ENCODE assay signal across 9 mouse cellular contexts in the genomic region with DNA sequence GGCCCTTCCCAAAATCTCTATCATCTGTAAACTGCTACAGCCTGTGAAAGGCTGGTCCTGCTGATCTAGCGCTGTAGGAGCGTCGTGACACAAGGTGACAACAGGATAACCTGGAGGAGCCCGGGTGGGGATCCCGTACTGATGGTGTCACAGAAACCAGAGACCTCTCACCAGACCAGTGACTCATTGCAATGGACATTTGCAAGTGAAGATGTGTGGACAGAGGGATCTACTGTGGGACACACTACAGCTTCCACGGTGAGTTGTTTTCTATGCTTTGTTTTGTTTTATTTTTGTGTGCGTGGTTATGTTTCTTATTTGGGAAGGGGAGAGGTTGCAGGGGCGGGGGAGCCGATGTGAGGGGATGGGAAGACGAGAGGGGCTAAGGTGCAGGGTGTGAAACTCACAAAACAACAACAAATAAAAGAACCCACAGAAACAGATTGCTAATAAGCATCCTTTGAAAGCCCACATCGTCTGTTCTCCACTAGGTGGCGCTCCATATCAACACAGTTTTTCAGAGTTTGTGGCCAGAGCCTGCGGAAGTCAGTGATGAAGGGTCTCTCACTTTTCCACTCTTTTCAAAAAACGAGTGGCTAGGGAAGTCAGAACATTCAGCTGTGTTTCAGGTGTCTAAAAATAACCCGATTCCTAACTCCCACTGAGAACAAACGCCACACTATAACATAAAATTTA.
DNase-seq lines count a peak whose midpoint lies in the region; ATAC-seq and TF ChIP-seq lines count a peak whose summit lies in the region.
"Had no signal": no experiment of that assay in that cellular context is flagged by ENCODE, and none has a peak within 500 bp of the region (broad histone marks: within the 10 kb centered on the region; RNA-seq: fewer than 3 reads in every experiment).

No protein-coding gene starts in this region.

- peak; percentile 91 for TF ChIP-seq CTCF in heart, postnatal 0 days (IDR thresholded peaks at IDR 0.05; ENCODE audit: low read depth)

- 26% methylated on average over 16 of the region's 16 CpGs for WGBS in heart, postnatal 0 days

- no peak for ATAC-seq in heart, postnatal 0 days (ENCODE audit: insufficient read depth, low read depth)

- H3K4me1 ChIP-seq in heart, postnatal 0 days (ENCODE audit: control insufficient read depth, insufficient read depth) = no peaks in the 10 kb centered on the region
- no peaks in the 10 kb centered on the region for H3K4me1 ChIP-seq in ES-E14 (ENCODE audit: control insufficient read depth in 2 of 2, insufficient read depth in 2 of 2, low read length in 2 of 2, poor library complexity in 1 of 2)
- H3K4me1 ChIP-seq: liver, embryonic 15.5 days had no signal

- H3K4me2 ChIP-seq in heart, postnatal 0 days (ENCODE audit: low read depth, low read length) = no peak overlapping the region
- H3K4me2 ChIP-seq: liver, embryonic 15.5 days had no signal

- no peak overlapping the region for H3K4me3 ChIP-seq in heart, postnatal 0 days (ENCODE audit: low read depth, low read length)
- no peak overlapping the region for H3K4me3 ChIP-seq in ES-E14 (ENCODE audit: insufficient read depth in 1 of 2, low read depth in 1 of 2, low read length in 2 of 2, poor library complexity in 1 of 2, severe bottlenecking in 1 of 2)
- H3K4me3 ChIP-seq: liver, embryonic 15.5 days had no signal

- in situ Hi-C loops in ES-E14 (cut with MboI; ENCODE audit: low sequenced_read_pairs in 2 of 2, unreplicated experiment in 2 of 2) = loop anchor here in 1 of 2 experiments (25.0 kb wide), 2 partner anchors 653 to 928 kb away; no protein-coding TSS in a partner anchor

- no peaks in the 10 kb centered on the region for H3K9me3 ChIP-seq in heart, postnatal 0 days (replicated peaks; ENCODE audit: control insufficient read depth, low read length)
- no peaks in the 10 kb centered on the region for H3K9me3 ChIP-seq in ES-E14 (ENCODE audit: control insufficient read depth, insufficient read depth, low read depth, low read length)
- H3K9me3 ChIP-seq: liver, embryonic 15.5 days had no signal

- no peak for TF ChIP-seq EP300 in heart, postnatal 0 days (IDR thresholded peaks at IDR 0.05; ENCODE audit: low read depth)

- H3K27me3 ChIP-seq in heart, postnatal 0 days (ENCODE audit: control insufficient read depth, insufficient read depth, low read length) = no peaks in the 10 kb centered on the region
- H3K27me3 ChIP-seq: liver, embryonic 15.5 days had no signal

- no peak overlapping the region for H3K9ac ChIP-seq in heart, postnatal 0 days (replicated peaks; ENCODE audit: low read depth, low read length)
- H3K9ac ChIP-seq in ES-E14 (ENCODE audit: insufficient read depth, low read depth, low read length, poor library complexity, severe bottlenecking) = no peak overlapping the region
- H3K9ac ChIP-seq: liver, embryonic 15.5 days had no signal

- no peaks in the 10 kb centered on the region for H3K36me3 ChIP-seq in heart, postnatal 0 days (replicated peaks; ENCODE audit: control insufficient read depth, insufficient read depth, low read length)
- H3K36me3 ChIP-seq in ES-E14 (ENCODE audit: control insufficient read depth, insufficient read depth, low read length, poor library complexity, severe bottlenecking) = no peaks in the 10 kb centered on the region
- H3K36me3 ChIP-seq: liver, embryonic 15.5 days had no signal

- peak; percentile 30 for DNase-seq in heart, postnatal 0 days (ENCODE audit: low spot score)
- no peak for DNase-seq in heart, adult 9 months (ENCODE audit: low spot score in 2 of 2)
- peak; percentile 40 for DNase-seq in ES-E14 (ENCODE audit: low read depth, low spot score)
- peak; percentile 23 for DNase-seq in c-Kit-positive CD71-positive TER-119-positive erythroid progenitor cells, embryonic 14.5 days (ENCODE audit: low spot score)
- peak; percentile 70 for DNase-seq in forelimb bud, embryonic 11.5 days (ENCODE audit: low read depth, low spot score)
- peak; percentile 13 to 56 for DNase-seq in layer of hippocampus, adult 8-10 months (ENCODE audit: low spot score in 2 of 2)
- peak; percentile 79 for DNase-seq in mesoderm, embryonic 11.5 days (ENCODE audit: low read depth, low spot score)
- peak; percentile 40 for DNase-seq in yolk sac, embryonic 10.5 days (ENCODE audit: low spot score)

- no peak overlapping the region for H3K27ac ChIP-seq in heart, postnatal 0 days (ENCODE audit: low read depth)
- no peak overlapping the region for H3K27ac ChIP-seq in ES-E14 (ENCODE audit: insufficient read depth, low read depth, low read length, poor library complexity, severe bottlenecking)
- H3K27ac ChIP-seq: liver, embryonic 15.5 days had no signal

TF ChIP-seq in ES-E14, 5 proteins besides CTCF, POLR2A, EP300 and RAD21:
- TF ChIP-seq MAFK (IDR thresholded peaks at IDR 0.05; ENCODE audit: insufficient read depth, low read depth, low read length) = no peak
- TF ChIP-seq ZC3H11A (IDR thresholded peaks at IDR 0.05; ENCODE audit: borderline replicate concordance, low read depth, low read length) = peak; percentile 59

Comparison
In these comparisons a context has a peak if more than half of its experiments do, and no peak if none do; other contexts are left out.
1. DNase-seq: peak in heart, postnatal 0 days (single experiment), ES-E14 (single experiment), c-Kit-positive CD71-positive TER-119-positive erythroid progenitor cells, embryonic 14.5 days (single experiment), forelimb bud, embryonic 11.5 days (single experiment), layer of hippocampus, adult 8-10 months (2 of 2), mesoderm, embryonic 11.5 days (single experiment) and yolk sac, embryonic 10.5 days (single experiment); none in heart, adult 9 months (0 of 2).